Mouse (Mus musculus): ENCODE results near the gene Nphp3.

The Nphp3 gene

DNA sequence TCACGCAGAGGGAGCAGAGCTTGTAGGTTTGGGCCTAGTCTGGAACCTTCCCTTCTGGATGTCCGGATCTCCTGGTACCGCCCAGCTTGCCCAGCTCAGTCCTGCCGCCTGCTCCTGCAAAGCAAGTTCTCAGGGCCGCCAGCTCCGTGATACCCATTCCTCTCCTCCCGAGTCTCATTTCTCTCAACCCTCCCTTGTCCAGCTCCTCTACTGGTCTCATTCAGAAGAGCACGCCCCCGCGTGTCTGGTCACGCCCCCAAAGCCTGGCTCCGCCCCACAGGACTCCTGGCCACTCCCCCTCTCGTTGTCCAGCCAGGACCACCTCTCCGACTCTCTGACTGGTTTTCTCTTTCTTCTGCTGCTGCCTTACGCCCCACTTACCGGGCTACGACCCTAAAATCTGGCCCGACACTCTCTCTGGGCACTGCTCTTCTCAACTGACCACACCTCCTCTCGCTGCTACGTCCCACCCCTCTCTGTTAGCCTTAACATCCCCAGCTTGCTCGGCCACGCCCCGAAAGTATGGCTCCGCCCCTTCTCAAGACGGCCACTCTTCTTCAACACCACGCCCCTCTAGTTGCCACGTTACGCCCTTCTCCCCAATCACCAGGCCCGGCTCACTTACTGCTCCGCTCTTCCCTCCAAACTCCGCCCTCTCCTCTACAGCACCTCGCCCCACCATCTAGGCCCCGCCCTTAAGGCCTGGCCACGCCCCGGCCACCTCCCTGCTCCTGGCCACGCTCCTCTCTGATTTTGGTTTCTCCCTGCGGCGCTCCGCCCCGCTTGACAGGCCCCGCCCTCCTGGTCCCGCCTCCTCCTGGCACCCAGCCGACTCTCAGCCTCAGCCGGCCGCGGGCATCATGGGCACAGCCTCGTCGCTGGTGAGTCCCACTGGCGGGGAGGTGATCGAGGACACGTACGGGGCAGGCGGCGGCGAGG, at the start of gene Nphp3:
Nphp3 (plus strand) TSS at position 624 of the 939 bp plus-strand sequence.
- CTCF ChIA-PET: interaction anchor here (0.5 to 3.1 kb wide), 30 partner anchors 11 to 1565 kb away, joined by 3 to 14 read pairs (median 3); partner anchors contain the start of gene Acpp (in 1 of the 4)
- POLR2A ChIA-PET: interaction anchor here (0.5 to 2.2 kb wide), 25 partner anchors 9 to 700 kb away, joined by 3 to 10 read pairs (median 3); partner anchors contain the start of genes Acad11 (in 2 of the 4), Uba5 (in 2 of the 4), Acpp (in 1 of the 4) and Dnajc13 (in 1 of the 4)

DNA sequence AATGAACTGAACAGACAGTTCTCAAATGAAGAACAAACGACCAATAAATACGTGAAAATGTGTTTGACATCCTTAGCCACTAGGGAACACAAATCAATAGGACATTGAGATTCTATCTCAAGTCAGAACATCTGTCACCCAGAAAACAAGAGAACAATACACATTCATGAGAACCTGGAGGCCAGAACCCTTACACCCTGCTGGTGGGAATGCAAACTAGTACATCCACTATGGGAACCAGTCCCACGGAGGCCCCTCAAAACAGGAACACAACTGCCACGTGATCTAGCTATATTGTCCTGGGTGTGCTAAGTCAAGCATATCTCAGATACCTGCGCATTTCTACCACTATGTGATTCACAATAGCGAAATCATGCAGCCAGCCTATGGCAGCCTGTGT, 43.6 kb upstream of the Nphp3 start:
- ChIA-PET CTCF (no interaction called here), POLR2A (no interaction called here)

DNA sequence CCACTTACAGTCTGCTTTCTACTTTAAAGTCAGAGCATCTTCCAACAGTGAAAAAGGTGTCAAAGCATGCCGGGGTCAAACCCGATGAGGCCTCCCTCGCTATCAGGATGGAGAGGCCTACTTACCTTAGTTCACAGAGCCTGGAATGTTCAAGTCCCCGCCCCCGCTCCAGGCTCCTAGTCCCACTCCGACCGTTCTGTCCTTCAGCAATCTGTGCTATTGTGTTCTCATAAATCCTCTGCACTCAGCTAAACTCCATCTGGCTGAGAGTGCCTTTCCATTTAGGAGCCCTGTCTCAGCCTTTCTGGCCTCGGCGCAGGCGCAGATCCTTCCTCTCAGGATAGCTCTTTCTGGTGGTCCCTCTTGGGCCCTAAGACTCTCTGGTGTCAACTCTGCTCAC, 42.4 kb upstream of the Nphp3 start:
- ChIA-PET CTCF (interaction anchor here in 1 of 4 experiments (0.6 kb wide), 1 partner anchor 51 kb away, joined by 3 read pairs; no protein-coding TSS in a partner anchor), POLR2A (no interaction called here)

DNA sequence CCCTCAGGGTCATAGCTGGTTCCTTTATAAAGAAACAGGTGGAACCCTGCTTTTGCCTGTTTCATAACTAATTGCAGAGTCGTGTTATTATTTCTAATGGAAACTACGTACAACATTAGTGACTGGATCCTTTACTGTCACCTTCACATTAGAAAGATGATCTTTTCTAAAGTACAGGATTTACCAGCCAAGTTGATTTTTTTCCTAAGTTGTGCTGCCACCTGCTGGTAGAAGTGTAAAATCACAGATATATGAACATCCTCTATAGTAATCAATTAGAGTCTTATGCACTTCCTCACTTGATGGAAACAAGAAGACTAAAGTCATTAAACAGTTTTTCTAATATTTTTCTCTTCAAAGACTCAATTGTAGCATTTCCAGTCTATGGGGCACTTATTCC, 5.8 kb upstream of the Nphp3 start:
- POLR2A ChIA-PET: no interaction called here
- CTCF ChIA-PET: interaction anchor here in 3 of 4 experiments (0.7 to 1.5 kb wide), 6 partner anchors 117 to 506 kb away, joined by 3 to 6 read pairs (median 4); no protein-coding TSS in a partner anchor

DNA sequence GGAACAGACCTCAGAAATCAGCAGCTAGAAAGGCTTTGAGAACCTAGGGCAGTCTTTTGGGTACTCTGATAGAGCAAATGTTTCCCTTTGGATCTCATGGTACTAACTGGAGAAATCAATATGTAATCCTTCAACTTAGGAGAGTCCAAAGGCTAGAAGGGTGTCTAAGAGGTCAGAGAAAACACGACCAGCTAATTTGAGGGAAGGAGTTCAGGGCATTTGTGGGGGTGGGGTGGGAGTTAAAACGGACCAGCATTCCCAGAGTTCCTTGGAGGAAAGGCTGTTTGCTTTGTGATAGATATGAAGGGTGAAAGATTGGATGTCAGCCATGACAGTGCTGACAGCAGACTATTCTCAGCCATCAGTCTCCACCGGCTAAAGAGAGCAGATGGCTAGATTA, 1.7 kb upstream of the Nphp3 start:
- POLR2A ChIA-PET: interaction anchor here in 1 of 4 experiments (0.8 kb wide), 1 partner anchor 621 kb away, joined by 3 read pairs; no protein-coding TSS in a partner anchor
- CTCF ChIA-PET: no interaction called here

DNA sequence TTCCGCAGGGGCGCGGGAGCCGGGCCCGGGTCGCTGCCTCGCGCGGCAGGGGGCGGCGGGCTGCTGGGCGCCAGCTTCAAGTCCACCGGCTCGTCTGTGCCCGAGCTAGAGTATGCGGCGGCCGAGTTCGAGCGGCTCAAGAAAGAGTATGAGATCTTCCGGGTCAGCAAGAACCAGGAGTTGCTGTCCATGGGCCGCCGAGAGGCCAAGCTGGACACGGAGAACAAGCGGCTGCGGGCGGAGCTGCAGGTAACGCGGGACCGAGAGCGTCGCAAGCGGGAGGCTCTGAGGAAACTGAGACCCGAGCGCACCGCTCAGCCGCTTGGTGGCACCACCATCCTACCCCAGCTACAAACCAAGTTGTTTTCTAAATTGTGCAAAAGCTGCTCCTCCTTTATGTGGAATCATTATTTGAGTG, 578 bp downstream of the Nphp3 start:
- ChIA-PET POLR2A (interaction anchor here (0.5 to 2.2 kb wide), 14 partner anchors 9 to 529 kb away, joined by 3 to 10 read pairs (median 3); partner anchors contain the start of genes Acad11 (in 2 of the 4), Uba5 (in 2 of the 4), Acpp (in 1 of the 4) and Dnajc13 (in 1 of the 4)), CTCF (interaction anchor here (0.5 to 3.1 kb wide), 26 partner anchors 10 to 1492 kb away, joined by 3 to 14 read pairs (median 3); partner anchors contain the start of genes Acpp (in 1 of the 4) and Dnajc13 (in 1 of the 4))

DNA sequence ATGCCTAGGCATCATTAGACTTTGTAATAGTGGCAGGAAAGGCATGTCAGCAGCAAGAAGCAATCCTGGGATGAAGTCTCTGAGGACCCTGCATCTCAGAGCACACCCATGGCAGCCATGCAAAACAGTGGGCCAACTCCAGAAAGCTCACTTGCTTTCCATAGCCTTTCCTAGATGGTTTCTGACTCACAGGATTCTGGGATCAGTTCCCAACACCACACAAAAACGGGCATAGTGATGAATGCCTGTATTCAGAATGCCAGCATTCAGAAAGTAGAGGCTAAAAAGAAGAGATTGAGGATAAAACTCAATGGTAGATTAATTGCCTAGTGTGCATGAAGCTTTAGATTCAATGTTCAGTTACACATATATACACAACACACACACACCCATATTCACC, 12.2 kb downstream of the Nphp3 start:
- CTCF ChIA-PET: no interaction called here
- POLR2A ChIA-PET: no interaction called here

DNA sequence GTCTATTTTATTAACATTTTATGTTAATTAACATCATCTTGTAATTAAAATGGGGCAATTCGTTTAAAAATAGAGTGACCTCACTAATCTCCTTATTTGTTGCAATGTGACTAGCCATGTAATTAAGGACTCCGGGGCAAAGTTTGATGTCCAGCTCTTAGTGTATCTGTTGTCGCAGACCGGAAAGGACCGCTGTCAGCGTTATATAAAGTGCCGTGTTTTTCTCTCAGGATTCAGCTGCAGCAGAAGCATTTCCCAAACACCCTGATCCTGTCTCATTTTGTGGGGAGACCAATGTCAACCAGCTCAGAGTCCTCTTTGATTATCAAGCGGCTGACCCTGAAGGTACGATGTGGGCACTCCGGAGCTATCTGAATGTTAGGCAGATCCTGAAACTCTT, 18.7 kb downstream of the Nphp3 start:
- ChIA-PET CTCF (interaction anchor here in 1 of 4 experiments (1.3 kb wide), 1 partner anchor 18 kb away, joined by 3 read pairs; no protein-coding TSS in a partner anchor), POLR2A (no interaction called here)

DNA sequence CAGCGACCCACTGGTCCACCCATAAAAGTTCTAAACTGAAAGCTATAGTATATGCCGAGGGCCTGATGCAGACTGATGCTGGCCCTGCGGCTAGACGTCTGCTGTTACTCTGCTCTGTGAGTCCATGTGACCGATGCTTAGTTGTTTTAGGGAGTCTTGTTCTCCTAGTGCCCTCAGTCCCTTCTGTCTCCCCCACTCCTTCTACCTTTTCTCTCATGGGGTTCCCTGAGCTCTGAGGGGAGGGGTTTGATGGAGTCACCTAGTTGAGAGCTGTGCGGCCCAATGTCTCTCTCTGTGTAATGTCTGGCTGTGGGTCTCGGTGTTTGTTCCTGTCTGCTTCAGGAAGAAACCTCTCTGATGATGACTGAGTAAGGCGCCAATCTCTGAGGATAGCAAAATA, 24.8 kb downstream of the Nphp3 start:
- ChIA-PET POLR2A (no interaction called here), CTCF (no interaction called here)

DNA sequence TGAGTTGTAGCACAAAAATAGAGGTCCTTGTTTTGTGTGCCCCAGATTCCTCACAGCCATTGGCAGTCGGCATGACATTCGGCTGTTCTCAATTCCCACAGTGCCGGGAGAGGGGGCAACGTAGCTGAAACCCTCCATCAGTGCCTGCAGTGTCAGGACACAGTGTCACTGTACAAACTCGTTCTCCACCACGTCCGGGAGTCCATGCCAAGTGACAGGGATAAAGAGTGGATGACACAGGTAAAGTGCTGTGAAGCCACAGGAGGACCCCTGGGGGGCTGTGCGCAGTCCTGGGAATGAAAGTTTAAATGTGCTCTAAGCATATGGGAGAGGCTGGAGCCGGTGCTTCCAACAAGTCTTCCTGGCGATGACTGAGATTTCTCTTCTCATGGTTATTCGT, 27.5 kb downstream of the Nphp3 start:
- CTCF ChIA-PET: no interaction called here
- POLR2A ChIA-PET: interaction anchor here in 1 of 4 experiments (0.6 kb wide), 1 partner anchor 666 kb away, joined by 3 read pairs; no protein-coding TSS in a partner anchor

DNA sequence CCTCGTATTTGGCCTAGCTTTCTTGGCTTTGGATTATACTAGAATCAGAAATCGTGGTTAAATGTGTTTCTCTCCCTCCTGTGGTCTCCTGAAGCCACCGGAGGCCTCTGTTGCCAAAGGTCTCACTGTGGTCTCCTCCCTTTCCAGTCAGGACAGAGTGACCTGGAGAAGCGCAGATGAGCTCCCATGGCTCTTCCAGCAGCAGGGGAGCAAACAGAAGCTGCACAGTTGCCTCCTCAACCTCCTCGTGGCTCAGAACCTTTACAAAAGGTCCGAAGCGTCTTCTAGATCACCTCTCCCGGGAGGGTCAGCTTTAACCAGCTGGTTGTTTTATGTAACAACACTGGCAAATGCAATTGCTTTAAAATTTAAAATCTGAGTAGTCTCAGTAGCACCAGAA, 31.9 kb downstream of the Nphp3 start:
- POLR2A ChIA-PET: no interaction called here
- CTCF ChIA-PET: interaction anchor here in 3 of 4 experiments (0.5 to 1.5 kb wide), 7 partner anchors 31 to 576 kb away, joined by 3 to 5 read pairs (median 4); partner anchors contain the start of gene Nphp3 (in 1 of the 3)

DNA sequence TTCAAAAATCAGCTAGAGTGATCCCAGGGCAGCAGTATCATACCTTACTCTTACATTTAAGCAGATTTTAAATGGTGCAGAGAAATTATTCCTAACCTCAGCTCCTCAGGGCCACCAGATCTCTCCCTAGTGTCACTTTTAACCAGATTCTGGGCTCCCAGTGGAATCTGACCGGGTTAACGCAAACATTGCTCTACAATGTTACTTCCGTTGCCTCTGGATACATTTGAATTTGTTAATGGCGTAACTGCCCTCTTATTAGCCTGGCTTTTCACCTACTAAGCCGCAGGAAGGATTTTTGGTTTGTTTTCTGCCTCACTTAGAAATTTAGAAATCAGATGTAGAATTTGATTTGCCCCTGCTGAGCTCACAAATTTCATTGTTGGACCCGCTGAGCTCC, 32.4 kb downstream of the Nphp3 start:
- POLR2A ChIA-PET: interaction anchor here in 1 of 4 experiments (0.8 kb wide), 1 partner anchor 33 kb away, joined by 3 read pairs; no protein-coding TSS in a partner anchor

DNA sequence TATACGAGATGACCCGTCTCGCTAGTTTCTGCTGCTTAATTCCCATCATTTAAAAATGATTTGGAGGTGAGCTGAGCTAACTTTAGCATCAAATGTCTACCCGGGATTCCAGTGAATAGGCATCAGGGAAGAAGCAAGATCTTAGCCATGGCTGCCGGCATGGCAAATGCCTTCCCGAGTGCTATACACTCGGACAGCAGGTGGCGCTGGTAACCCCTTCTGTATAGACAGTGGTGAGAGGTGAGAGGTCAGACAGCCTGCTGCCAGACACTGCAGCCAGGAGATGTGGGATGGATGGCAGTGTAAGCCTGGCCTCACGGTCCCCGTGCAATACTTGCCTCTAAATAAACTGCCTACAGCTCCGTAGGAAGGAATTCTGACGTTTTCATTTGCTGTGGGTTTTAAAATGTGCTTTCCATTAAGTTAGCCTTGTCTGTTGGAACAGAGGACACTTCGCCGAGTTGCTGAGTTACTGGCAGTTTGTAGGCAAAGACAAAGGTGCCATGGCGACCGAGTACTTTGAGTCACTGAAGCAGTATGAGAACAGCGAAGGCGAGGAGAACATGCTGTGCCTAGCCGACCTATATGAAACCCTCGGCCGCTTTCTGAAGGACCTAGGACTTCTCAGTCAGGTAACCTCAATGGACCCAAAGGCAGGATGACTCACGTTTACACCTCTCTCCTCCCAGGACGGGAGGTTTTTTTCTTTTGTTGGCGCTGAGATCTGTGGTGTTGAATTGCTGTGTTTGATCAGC, 33.1 kb downstream of the Nphp3 start:
- POLR2A ChIA-PET: interaction anchor here in 1 of 4 experiments (0.8 to 1.0 kb wide), 2 partner anchors 9 to 34 kb away, joined by 3 read pairs; no protein-coding TSS in a partner anchor
- CTCF ChIA-PET: interaction anchor here in 3 of 4 experiments (0.6 to 1.5 kb wide), 4 partner anchors 32 to 678 kb away, joined by 3 to 5 read pairs (median 4); partner anchors contain the start of gene Nphp3 (in 1 of the 3)

More for the DNA sequence above, 32.4 kb downstream of the Nphp3 start:
- CTCF ChIA-PET: interaction anchor here in 2 of 4 experiments (0.6 to 1.5 kb wide), 5 partner anchors 31 to 576 kb away, joined by 3 to 5 read pairs (median 4); partner anchors contain the start of gene Nphp3 (in 1 of the 2)

DNA sequence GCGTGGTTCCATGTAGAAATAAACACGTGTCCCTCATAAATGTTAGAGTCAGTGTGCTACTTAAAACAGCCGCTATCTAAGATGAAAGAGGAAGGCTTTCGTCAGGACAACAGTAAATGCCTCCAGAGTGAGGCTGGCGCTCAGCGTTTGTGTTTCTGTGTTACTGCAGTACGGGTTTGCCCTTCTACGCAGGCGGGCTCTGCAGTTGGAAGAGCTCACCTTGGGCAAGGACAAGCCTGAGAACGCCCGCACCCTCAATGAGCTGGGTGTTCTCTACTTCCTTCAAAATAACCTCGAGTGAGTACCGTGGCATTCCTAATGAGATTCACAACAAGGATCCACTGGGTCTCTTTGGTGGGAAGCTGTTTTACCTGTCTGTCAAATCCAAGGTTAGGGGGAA, 35.9 kb downstream of the Nphp3 start:
- CTCF ChIA-PET: interaction anchor here in 3 of 4 experiments (0.6 to 1.4 kb wide), 4 partner anchors 36 to 106 kb away, joined by 3 to 4 read pairs (median 4); partner anchors contain the start of genes Ackr4 (in 1 of the 3) and Nphp3 (in 1 of the 3)
- POLR2A ChIA-PET: interaction anchor here in 2 of 4 experiments (0.8 to 1.5 kb wide), 2 partner anchors 35 to 37 kb away, joined by 3 to 4 read pairs; no protein-coding TSS in a partner anchor

DNA sequence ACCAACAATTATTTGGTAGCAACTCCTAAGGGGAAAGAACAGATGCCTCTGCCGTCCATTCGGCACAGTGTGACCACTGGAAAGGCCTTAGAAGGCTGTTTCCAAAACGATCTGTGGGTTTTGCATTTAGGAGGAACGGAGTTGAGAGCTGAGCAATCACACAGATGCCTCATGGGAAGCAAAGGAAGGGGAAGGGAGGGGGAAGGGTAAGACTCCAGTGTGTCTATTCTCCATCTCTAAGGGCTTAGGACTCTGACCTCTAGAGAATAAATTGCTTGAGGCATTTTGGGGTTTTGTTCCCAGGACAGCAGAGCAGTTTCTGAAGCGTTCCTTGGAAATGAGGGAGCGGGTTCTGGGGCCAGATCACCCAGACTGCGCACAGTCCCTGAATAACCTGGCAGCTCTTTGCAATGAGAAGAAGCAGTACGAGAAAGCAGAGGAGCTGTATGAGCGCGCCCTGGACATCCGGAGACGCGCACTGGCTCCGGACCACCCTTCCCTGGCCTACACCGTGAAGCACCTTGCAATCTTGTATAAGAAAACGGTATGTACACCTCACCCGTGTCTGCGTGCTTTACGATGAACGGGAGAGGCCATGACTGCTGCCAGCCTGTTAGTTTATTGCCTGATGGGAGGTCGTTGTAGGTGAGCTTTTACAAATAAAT, 36.8 kb downstream of the Nphp3 start:
- POLR2A ChIA-PET: interaction anchor here in 2 of 4 experiments (0.8 to 1.5 kb wide), 3 partner anchors 23 to 37 kb away, joined by 3 to 4 read pairs (median 3); partner anchors contain the start of genes Acad11 (in 1 of the 2) and Uba5 (in 1 of the 2)

DNA sequence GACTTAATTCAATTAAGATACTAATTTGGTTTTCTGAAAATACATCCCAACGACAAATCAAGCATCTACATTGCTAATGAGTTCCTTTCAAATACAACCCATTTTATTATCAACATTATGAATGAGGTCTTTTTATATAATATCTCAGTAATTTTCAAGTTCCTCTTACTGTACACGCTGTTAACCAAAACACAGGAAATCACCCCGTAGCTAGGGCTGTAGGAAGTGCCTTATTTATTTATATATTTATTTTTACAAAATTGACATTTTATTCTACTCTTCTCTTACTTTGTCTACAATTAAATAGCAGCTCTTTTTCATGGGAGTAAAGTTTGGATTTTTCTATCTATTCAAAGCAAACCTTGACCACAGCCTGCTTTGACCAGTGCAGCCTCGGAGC, 37.4 kb downstream of the Nphp3 start:
- ChIA-PET CTCF (no interaction called here), POLR2A (interaction anchor here in 1 of 4 experiments (0.8 to 1.5 kb wide), 3 partner anchors 23 to 83 kb away, joined by 3 to 4 read pairs (median 4); partner anchors contain the start of genes Acad11 and Uba5)

More for the DNA sequence above, 36.8 kb downstream of the Nphp3 start:
- CTCF ChIA-PET: no interaction called here

DNA sequence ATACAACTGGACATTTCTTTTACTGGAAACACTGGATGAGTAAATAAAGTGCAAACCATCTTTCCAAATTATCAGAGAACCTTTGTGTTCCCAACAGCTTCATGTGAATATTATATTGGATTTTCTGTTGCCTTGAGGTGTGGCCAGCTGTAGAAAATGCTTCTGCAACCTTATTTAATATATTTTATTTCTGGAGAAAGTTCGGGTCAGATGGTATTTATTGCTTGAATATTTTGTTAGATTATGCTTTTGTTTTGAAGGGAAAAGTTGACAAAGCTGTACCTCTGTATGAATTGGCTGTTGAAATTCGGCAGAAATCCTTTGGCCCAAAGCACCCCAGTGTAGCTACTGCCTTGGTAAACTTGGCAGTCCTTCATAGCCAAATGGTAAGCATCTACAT, 38.0 kb downstream of the Nphp3 start, which contains the start of gene Gm28305:
Gm28305 (plus strand) TSS at position 301 of the 400 bp plus-strand sequence.
- CTCF ChIA-PET: no interaction called here
- POLR2A ChIA-PET: interaction anchor here in 1 of 4 experiments (0.9 kb wide), 1 partner anchor 83 kb away, joined by 4 read pairs; no protein-coding TSS in a partner anchor

DNA sequence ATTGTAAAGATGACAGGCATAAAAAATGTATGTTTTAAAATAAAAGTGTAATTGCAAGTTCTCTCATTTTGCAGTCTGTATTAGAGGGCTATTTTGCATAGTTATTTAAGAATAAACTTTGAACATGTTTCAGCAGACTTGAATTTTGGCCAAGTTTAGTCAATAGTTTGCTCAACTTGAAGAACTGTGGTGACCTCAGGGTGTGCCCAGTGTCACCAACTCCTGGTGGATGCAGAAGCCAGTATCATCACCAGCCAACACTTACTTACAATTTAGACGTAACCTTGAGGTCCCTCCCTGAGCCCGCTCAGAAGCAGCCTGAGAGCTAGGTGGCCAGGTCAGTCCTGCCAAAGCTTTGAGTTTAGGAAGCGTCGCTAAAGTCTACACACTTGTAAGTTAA, 41.3 kb downstream of the Nphp3 start:
- CTCF ChIA-PET: no interaction called here
- POLR2A ChIA-PET: interaction anchor here in 1 of 4 experiments (1.4 kb wide), 1 partner anchor 8 kb away, joined by 3 read pairs; no protein-coding TSS in a partner anchor
